Mouse (Mus musculus): ENCODE results near the gene Id3. TPM values are rescaled to one million over a fixed set of nuclear protein-coding genes. Genes with fewer than 3 reads are reported as not detected.

Gene Id3
- total RNA-seq, 2 experiments from 2014 or later: 60.0 to 74.0 TPM

DNA sequence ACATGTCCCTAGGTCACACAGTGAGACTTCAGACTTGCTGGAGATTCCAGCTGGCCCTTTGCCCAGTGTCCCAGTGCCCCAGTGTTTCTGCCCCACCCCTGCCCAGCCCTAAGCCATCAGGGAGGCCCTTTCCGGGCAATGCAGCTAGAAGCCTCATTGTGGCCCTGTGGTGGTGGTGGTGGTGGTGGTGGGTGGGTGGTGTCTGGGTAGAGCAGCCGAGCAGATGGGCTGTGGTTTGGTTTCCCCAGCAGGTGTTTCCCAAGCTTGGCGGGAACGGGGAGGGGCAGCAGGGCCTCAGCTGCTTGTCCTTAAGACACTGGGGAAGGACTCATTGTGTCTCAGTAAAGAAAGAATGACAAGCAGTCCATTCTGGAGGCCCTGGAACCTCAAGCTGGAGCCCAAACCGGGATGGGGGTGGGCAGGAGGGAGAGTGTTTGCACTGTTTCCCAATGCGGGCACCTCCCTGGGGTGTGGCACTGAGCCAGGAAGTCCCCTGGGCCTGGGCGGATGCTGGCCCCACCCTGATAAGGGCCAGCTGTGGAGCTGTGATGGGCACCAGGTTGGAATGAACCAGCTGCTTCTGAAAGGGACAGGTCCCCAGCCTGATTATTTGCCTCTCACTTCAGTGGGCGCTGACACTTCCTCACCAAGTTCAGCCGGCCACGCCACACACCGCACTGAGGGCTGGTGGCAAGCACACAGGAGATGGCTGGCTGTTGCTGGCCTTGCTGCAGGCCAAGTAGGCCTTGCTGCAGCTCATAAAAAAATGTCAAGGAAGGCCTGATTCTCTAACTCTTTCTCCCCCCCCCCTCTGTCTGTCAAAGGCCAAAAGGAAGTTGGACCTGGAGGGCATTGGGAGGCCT is 34.5 kb downstream of the Id3 start:
- peak; percentile 43 to 70 for DNase-seq

DNA sequence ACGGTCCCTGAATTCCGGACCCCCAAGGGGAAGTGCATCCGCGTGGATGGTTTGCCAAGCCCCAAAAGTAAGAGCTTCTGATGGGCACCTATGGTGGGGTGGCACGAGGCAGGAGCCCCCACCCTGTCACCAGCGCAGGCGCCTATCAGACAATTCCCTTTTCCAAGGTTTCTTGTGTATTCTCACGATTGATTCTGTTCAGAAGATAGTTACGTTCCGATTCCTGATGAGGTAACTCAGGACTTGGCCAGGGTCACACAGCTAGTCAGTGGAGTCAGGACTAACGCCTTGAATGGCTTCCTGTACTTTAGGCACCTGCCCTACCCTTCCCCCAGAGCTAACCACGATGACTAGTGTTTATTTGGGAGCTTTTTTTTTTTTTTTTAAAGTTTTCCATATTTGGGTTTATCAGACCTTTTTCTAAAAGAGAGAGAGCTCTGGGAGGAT is 35.2 kb downstream of the Id3 start:
- DNase-seq: no peak

DNA sequence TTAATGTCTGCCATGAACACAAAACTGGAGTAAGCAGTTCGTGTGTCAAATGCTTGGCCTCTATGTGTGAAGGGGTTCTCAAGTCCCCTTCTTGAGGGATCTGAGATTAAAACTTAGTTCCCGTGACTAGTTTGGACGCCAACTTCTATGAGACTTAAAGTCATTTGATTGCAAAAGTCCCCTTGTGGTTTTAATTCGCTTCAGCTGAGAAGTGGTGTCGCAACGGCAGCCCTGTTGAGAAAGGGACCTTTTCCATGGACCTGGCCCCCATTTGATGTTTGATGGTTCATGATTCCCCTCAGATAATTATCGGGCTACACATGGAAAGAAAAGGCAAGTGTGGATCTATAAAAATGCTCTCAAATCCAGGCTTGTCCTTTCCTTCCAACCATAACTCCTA is 36.2 kb downstream of the Id3 start:
- peak in 1 of 2 experiments; percentile 37 for DNase-seq

DNA sequence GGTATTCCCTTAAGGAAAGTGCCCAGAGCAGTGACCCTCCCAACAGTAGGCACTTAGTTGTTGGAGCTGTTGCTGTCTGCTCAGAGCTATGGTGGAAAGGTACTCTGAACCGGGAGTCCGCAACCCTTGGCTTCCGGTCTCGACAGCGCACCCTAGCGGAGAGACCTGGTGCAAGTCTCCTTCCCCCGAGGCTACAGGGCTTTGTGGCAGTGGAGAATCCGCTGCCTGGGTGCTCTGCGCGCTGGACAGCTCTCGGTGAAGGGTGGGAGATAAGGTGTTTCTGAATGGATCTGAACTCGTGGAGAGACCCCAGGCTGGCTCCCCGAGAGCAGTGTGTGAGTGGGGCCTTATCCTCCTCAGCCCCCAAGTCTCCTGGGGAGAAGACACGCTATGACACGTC is 36.7 kb downstream of the Id3 start:
- peak; percentile 88 to 93 for DNase-seq

DNA sequence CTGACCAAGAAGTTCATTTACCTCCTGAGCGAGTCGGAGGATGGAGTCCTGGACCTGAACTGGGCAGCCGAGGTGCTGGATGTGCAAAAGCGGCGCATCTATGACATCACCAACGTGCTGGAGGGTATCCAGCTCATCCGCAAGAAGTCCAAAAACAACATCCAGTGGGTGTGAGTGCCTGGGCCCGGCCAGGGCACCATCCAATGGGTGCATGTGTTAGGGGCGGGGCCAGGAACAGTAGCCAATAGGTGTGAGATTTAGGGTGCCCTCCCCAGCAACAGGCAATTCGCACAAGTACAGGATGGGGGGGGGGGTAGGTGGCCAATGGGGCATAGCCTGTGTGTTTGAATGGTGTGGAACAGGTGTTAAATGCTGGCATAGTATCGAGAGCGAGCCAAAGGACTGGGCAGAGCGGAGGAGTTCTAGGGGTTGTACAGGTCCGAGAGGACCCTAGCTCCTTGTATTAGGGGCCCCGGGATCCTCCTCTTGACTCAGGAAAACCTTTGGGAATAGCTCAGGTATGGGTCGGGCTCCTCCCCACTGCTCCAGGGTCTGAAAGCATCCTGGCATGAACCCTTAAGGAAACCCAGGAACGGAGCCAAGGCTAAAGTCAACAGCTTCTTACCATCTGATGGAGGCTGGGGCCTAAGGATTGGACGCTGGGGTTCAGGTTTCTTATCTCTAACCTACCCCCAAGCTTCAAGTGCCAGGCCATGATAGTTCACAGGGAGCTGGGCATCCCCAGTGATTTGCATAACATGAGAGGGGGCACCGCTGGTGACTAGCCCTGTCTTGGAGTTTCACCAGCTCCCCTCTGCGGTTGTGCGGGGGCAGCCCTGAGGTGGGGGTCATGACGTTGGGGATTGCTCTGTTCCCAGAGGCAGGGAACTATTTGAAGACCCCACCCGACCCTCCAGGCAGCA is 37.4 kb downstream of the Id3 start:
- peak; percentile 92 to 93 for DNase-seq

DNA sequence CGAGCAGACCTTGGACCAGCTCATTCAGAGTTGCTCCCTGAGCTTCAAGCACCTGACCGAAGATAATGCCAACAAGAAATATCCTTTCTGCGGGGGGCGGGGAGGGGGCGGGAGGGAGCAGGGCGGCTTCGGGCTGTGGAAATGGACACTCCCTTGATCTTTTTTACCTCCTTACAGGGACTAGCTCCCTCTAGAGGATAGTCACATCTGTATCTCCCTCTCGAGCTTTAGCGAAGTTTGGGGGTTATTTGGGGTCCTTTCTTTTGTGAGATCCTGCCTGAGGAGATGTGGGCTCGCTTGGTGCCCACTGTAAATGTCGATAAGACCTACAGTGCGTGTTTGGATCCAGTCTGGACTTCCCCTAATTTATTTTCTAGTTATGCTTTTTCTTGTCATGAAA is 38.1 kb downstream of the Id3 start:
- no peak for DNase-seq

DNA sequence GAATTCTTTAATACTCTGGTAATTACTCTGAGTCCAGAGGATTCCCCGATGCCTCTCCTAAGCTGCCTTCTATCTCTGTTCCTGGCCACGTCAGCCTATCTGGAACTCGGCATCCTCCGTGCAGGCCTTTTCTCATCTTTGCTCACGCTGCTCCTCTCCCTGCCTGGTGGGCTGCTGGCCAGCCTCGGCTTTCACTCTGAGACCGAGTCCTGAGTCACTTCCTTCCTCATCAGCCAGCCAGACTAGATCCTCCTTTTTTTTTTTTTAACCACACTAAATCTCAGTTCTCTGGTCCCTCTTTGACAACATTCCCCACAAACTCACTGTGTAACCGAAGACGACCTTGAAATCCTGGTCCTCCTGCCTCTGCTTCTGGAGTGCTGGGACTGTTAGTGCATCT is 42.1 kb downstream of the Id3 start:
- DNase-seq: peak; percentile 65 to 84

DNA sequence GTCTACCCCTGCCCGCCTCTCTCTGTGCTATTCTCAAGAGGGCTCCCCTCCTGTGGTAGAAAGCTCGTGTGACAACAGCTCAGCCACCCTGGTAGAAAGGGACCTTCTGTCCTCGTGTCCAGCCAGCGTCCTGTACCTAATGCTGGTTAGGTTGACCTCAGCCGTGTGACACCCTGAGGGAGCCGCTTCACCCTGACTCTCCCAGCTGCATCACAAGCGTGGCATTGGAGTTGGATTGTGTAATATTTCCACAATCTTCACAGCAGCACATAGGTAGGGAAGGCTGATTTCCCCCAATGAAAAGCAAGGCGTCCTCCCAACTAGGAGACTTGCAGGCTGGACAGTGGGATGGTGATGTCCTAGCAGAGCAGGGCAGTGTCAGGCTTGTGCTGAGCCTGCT is 43.0 kb downstream of the Id3 start:
- no peak for DNase-seq

DNA sequence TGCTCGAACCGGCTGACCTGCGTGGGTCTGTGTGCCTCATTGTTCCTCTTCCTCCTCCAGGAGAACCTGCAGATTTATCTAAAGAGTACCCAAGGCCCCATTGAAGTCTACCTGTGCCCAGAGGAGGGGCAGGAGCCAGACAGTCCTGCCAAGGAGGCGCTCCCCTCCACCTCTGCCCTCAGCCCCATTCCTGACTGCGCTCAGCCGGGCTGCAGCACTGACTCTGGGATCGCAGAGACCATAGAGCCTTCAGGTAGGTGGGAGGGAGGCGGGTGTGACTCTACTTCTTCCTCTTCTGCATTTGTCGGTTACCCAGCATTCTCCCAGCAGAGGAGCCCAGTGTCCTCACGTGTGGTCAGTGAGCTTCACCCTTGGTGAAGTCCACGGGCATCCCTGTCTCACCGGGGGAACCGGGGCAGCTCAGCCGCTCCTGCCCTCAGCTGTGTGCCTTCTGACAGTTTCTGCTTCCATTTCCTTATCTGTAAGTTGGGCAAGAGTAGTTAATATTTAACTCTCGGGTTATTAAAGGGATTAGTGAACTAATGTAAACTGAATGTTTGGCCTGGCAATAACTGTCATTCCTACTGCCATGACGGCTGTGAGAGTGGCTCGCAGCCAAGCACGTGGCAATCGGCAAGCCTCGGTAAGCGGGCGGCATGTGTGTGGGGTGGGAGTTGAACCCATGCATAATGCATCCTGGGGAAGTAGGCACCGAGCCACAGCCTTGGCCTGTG is 43.6 kb downstream of the Id3 start:
- no peak for DNase-seq

DNA sequence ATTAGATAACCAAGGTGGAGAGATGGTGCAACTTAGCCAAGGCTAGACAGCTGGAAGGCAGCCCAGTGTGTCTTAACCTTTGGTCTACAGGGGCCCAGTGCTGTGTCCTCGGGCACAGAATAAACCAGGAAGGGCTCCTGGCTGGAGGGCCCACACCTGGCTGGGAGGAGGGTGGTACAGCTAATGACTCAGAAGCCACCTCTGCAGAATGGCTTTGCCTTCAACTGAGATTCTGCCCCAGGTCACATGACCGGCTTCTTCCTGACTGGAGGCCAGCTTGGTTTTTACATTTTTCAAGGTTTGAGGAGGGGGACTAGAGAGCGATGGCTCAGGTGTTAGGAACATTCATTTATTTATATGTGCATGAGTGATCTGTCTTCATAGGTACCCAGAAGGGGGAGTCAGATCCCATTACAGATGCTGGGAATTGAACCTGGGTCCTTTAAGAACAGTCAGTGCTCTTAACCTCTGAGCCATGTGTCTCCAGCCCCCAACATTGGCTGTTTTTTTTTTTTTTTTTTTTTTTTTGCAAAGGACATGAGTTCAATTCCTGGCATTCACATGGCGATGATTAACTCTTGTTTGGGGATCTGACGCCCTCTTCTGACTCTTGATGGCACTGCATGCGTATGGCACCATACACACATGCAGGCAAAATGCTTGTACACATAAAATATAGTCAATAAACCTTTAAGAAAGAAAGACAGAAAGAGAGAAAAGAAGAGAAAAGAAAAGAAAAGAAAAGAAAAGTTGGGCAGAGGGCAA is 45.9 kb downstream of the Id3 start:
- no peak for DNase-seq

DNA sequence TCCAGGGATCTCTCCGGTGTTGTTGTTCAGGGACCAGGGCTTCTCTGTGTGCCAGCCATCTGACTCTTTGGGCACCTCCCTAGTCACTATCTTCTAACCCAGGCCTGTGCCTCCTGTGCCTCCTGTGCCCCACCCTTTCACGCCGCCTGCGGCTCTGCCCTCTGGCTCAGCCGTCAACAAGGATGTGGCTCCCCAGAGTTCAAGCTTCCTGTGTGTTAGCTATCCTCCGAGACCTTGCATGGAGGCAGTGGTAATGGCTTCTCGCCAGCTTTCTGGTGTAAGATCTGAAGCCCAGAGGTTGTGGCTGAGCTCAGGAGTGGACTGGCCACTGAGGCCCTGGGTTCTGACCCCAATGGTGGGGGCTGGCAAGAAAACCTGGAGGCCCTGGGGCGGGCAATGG is 46.6 kb downstream of the Id3 start:
- no peak for DNase-seq

DNA sequence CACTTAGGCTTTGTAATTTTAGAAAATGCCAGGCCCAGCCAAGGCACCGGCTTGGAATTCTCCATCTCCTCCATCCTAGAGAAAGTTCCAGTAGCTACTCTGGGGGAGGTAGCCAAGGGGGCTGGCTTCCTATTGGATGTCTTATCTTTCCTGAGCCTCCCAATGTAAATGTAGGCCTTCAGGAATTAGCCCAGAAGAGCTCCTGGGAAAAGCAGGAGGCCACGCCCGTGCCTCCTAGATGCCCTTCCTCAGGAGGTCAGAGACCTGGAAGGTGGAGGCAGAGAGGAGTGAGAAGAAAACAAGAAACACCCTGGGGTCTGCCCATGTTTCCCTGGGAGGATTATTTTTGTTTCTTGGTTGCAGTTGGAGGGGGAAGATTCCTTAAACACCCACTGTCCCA is 50.3 kb downstream of the Id3 start:
- no peak for DNase-seq

DNA sequence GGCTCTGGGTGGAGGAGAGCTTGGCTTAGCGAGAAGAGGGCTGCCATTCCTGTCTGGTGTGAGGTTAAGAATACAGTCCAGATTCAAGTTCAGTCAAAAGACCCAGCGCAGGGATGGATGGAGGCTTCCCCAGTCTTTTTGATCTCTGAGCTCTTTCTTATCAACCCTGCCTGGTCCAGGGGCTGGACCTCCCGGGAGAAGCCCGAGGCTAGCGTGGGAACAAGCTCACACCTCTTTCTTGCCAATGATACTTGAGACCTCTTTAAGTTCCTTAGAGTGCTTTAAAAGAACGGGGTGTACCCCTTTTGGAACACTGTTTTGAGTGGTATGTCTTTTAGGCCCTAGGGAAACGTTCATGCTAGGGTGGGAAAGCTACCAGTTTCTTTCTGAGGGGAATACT is 51.7 kb downstream of the Id3 start:
- no peak for DNase-seq

Other genes starting within 250 kb of the Id3 start
- gene Cnr2, start 248.1 kb upstream of the Id3 start, total RNA-seq (2021): 1 to 10 TPM; 1.3 to 1.6 TPM
- gene Fuca1, start 222.8 kb upstream of the Id3 start, total RNA-seq (2021): 10 to 100 TPM; 84.1 to 87.4 TPM
- gene Hmgcl, start 197.0 kb upstream of the Id3 start, total RNA-seq (2021): 10 to 100 TPM; 56.1 to 62.6 TPM
- gene Gale, start 179.8 kb upstream of the Id3 start, total RNA-seq (2021): 10 to 100 TPM; 13.5 to 24.0 TPM
- 10 to 100 TPM; 68.0 to 77.0 TPM for gene Lypla2, start 170.9 kb upstream of the Id3 start, total RNA-seq (2021)
- 10 to 100 TPM; 28.9 to 34.2 TPM for gene Pithd1, start 156.2 kb upstream of the Id3 start, total RNA-seq (2021)
- 10 to 100 TPM; 42.1 to 44.6 TPM for gene Eloa, start 121.7 kb upstream of the Id3 start, total RNA-seq (2021)
- 100 to 1,000 TPM; 522 to 588 TPM for gene Rpl11, start 90.1 kb upstream of the Id3 start, total RNA-seq (2021)
- gene E2f2, start 28.9 kb downstream of the Id3 start, total RNA-seq (2021): 1 to 10 TPM; 2.1 to 2.3 TPM
- gene Asap3, start 62.9 kb downstream of the Id3 start, total RNA-seq (2021): 1 to 10 TPM; 1.7 to 2.1 TPM
- 1 to 10 TPM; 2.7 to 2.8 TPM for gene Tcea3, start 104.2 kb downstream of the Id3 start, total RNA-seq (2021)
- gene Zfp46, start 141.2 kb downstream of the Id3 start, total RNA-seq (2021): 10 to 100 TPM; 17.0 to 21.4 TPM
- gene Hnrnpr, start 167.4 kb downstream of the Id3 start, total RNA-seq (2021): 10 to 100 TPM; 73.9 to 81.7 TPM

Data from adrenal gland, postnatal 36 days (tissue).